ENCODE assay signal across 8 mouse cellular contexts in the genomic region with DNA sequence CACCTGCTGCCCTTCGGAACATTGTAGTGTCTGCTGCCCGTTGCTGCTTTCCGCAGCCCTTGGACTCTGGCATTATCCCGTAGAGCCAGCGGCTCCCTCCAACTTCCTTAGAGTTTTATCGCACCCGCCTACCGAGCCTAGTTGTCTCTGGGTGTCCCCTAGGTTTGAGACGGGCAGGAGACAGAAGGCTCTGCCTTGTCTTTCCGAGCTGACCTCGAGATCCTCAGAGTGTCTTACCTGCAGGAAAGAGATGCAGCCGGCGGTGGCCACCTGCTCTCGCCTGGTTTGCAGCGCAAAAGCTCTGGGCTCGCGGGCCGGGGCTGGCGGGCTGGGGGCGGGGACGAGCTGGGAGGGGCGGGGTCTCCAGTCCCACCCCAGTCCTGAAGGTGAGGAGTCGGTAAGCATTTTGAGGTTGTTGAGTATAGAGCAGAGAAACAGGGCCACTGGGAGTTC. TPM values are rescaled to one million over a fixed set of nuclear protein-coding genes. Genes with fewer than 3 reads are reported as not detected.
A peak's percentile ranks its signal among the peaks of the same experiment; 100 is the strongest.
DNase-seq lines count a peak whose midpoint lies in the region; ATAC-seq and TF ChIP-seq lines count a peak whose summit lies in the region.

A gene (minus strand): TSS at position 292 of the 453 bp plus-strand sequence.

- no peaks in the 10 kb centered on the region for H3K79me2 ChIP-seq in liver, adult 2 months (ENCODE audit: control insufficient read depth, insufficient read depth, low read length)

- WGBS in liver, adult 2 months = 3% methylated on average over 23 of the region's 23 CpGs
- WGBS in forebrain, embryonic 11.5 days = 2% methylated on average over 23 of the region's 23 CpGs
- 3% methylated on average over 23 of the region's 23 CpGs for WGBS in limb, embryonic 11.5 days
- WGBS in small intestine, adult 2 months = 2% methylated on average over 23 of the region's 23 CpGs

- no peaks in the 10 kb centered on the region for H3K4me1 ChIP-seq in liver, adult 2 months (ENCODE audit: control insufficient read depth, insufficient read depth, low read length)
- no peaks in the 10 kb centered on the region; the same call in 1 of the 2 replicates for H3K4me1 ChIP-seq in forebrain, embryonic 11.5 days (replicated peaks; ENCODE audit: control insufficient read depth, insufficient read depth, low read length)
- H3K4me1 ChIP-seq in limb, embryonic 11.5 days (ENCODE audit: control insufficient read depth, insufficient read depth, low read length) = no peaks in the 10 kb centered on the region; the same call in 1 of the 2 replicates
- H3K4me1 ChIP-seq in small intestine, adult 2 months (ENCODE audit: control insufficient read depth, insufficient read depth, insufficient read length, low read length) = peaks cover 6% of the 10 kb centered on the region; the same call in 1 of the 2 replicates

- no peak for TF ChIP-seq POLR2A in liver, adult 2 months (IDR thresholded peaks at IDR 0.05; ENCODE audit: extremely low read depth, insufficient read depth, low read length)
- TF ChIP-seq POLR2A in small intestine, adult 2 months (IDR thresholded peaks at IDR 0.05; ENCODE audit: low read depth, low read length) = no peak

- peak within 1 kb of the TSS; percentile 50 for H3K4me2 ChIP-seq in forebrain, embryonic 11.5 days (ENCODE audit: low read depth, low read length, severe bottlenecking)
- peak within 1 kb of the TSS; percentile 45 for H3K4me2 ChIP-seq in limb, embryonic 11.5 days (ENCODE audit: low read depth, severe bottlenecking)

- H3K27ac ChIP-seq in liver, adult 2 months (replicated peaks; ENCODE audit: insufficient read depth, low read depth, low read length) = no peak within 1 kb of the TSS
- H3K27ac ChIP-seq in forebrain, embryonic 11.5 days (ENCODE audit: low read depth, low read length) = no peak within 1 kb of the TSS
- H3K27ac ChIP-seq in limb, embryonic 11.5 days (replicated peaks; ENCODE audit: low read depth, low read length) = no peak within 1 kb of the TSS
- H3K27ac ChIP-seq in small intestine, adult 2 months (ENCODE audit: insufficient read depth, low read depth, low read length) = no peak within 1 kb of the TSS

- no peak for TF ChIP-seq CTCF in liver, adult 2 months (IDR thresholded peaks at IDR 0.05; ENCODE audit: low read depth, low read length)
- TF ChIP-seq CTCF in small intestine, adult 2 months (IDR thresholded peaks at IDR 0.05; ENCODE audit: extremely low read depth, insufficient read length, insufficient replicate concordance, low read depth, low read length) = no peak

- no peak within 1 kb of the TSS for H3K9ac ChIP-seq in liver, adult 2 months (ENCODE audit: low read depth, low read length)
- no peak within 1 kb of the TSS for H3K9ac ChIP-seq in forebrain, embryonic 11.5 days (ENCODE audit: low read length)
- no peak within 1 kb of the TSS for H3K9ac ChIP-seq in limb, embryonic 11.5 days (ENCODE audit: low read length)

- no peaks in the 10 kb centered on the region; the same call in 1 of the 2 replicates for H3K27me3 ChIP-seq in liver, adult 2 months (ENCODE audit: control insufficient read depth, insufficient read depth, low read length)
- H3K27me3 ChIP-seq in forebrain, embryonic 11.5 days (ENCODE audit: control insufficient read depth, insufficient read depth, low read length) = peaks cover 10% of the 10 kb centered on the region; the same call in 1 of the 2 replicates
- peaks cover 21% of the 10 kb centered on the region for H3K27me3 ChIP-seq in limb, embryonic 11.5 days (ENCODE audit: control insufficient read depth, insufficient read depth, low read length)
- no peaks in the 10 kb centered on the region for H3K27me3 ChIP-seq in small intestine, adult 2 months (ENCODE audit: control insufficient read depth, insufficient read depth, low read length)

- H3K4me3 ChIP-seq in liver, adult 2 months (ENCODE audit: insufficient read depth, low read depth, low read length) = no peak within 1 kb of the TSS
- H3K4me3 ChIP-seq in forebrain, embryonic 11.5 days (ENCODE audit: low read depth, low read length) = peak within 1 kb of the TSS; percentile 11; the same call in 1 of the 2 replicates
- peak within 1 kb of the TSS; percentile 15 for H3K4me3 ChIP-seq in limb, embryonic 11.5 days (ENCODE audit: low read depth, low read length)
- peak within 1 kb of the TSS; percentile 61 for H3K4me3 ChIP-seq in small intestine, adult 2 months (ENCODE audit: low read depth, low read length)

- H3K9me3 ChIP-seq in forebrain, embryonic 11.5 days (ENCODE audit: control insufficient read depth, low read length) = no peaks in the 10 kb centered on the region
- no peaks in the 10 kb centered on the region for H3K9me3 ChIP-seq in limb, embryonic 11.5 days (ENCODE audit: control insufficient read depth, low read length)

- no peak for ATAC-seq in forebrain, embryonic 11.5 days (replicated peaks; ENCODE audit: low FRiP score)
- no peak for ATAC-seq in limb, embryonic 11.5 days (ENCODE audit: insufficient number of reproducible peaks, low FRiP score, low TSS enrichment, low read depth)

- no peaks in the 10 kb centered on the region; the same call in 1 of the 2 replicates for H3K36me3 ChIP-seq in liver, adult 2 months (ENCODE audit: control insufficient read depth, insufficient read depth, low read length)
- no peaks in the 10 kb centered on the region for H3K36me3 ChIP-seq in forebrain, embryonic 11.5 days (ENCODE audit: control insufficient read depth, insufficient read depth, low read length)
- H3K36me3 ChIP-seq in limb, embryonic 11.5 days (ENCODE audit: control insufficient read depth, insufficient read depth, low read length) = no peaks in the 10 kb centered on the region
- 0 out of 2 replicates have a peak, but pooled peaks cover 1% of the 10 kb centered on the region for H3K36me3 ChIP-seq in small intestine, adult 2 months (ENCODE audit: control insufficient read depth, insufficient read depth, low read length)

- peak; percentile 17 for DNase-seq in liver, adult 2 months (ENCODE audit: extremely low read depth, low read depth, low spot score)
- DNase-seq in liver = no peak
- DNase-seq in forebrain, embryonic 11.5 days (ENCODE audit: low spot score) = no peak
- no peak for DNase-seq in limb, embryonic 11.5 days (ENCODE audit: low spot score)
- no peak for DNase-seq in right cerebral cortex, postnatal 14 days
- no peak for DNase-seq in layer of hippocampus, adult 9-11 months
- no peak for DNase-seq in layer of hippocampus, postnatal 36 days

RNA-seq across cellular contexts. Expression of the gene that starts here (rescaled TPM):
- not detected in 2 replicates for total RNA-seq in liver, adult 2 months (2014; rRNA removed)
- not detected in 2 replicates for polyA plus RNA-seq in liver, adult 2 months (2012; rRNA removed)
- 0.16 TPM in 1 of 2 replicates, not detected in the other for polyA plus RNA-seq in forebrain, embryonic 11.5 days (2014; fragmentation: Nextera tagmentation; extraction: Ambion mirVana)
- 0.19 and 0.57 TPM in 2 replicates for polyA plus RNA-seq in limb, embryonic 11.5 days (2014; fragmentation: Nextera tagmentation; extraction: Ambion mirVana)
- polyA plus RNA-seq in small intestine, adult 2 months (2012; rRNA removed) = 0.14 and 0.62 TPM in 2 replicates
- total RNA-seq in layer of hippocampus, postnatal 36 days (2021) = under 1 TPM; 0.15 to 0.66 TPM

Comparison
In these comparisons a context has a peak if more than half of its experiments do, and no peak if none do; other contexts are left out.
1. Peak in DNase-seq in liver, adult 2 months; RNA of the gene not detected or under 1 TPM.